In genomic region chr15:11287780-11288179, GRCm38 (mm10) we compare ENCODE assay signal across 23 mouse cellular contexts.
DNase-seq lines count a peak whose midpoint lies in the region; ATAC-seq and TF ChIP-seq lines count a peak whose summit lies in the region.
"Had no signal": no experiment of that assay in that cellular context is flagged by ENCODE, and none has a peak within 500 bp of the region (broad histone marks: within the 10 kb centered on the region; RNA-seq: fewer than 3 reads in every experiment).

No protein-coding gene starts in this region.

- intact Hi-C loops in gastrocnemius, adult 2 months (cut with DNase I), result no loop called here

- H3K36me3 ChIP-seq in hindbrain, embryonic 14.5 days (replicated peaks; ENCODE audit: control insufficient read depth, insufficient read depth), result no peaks in the 10 kb centered on the region
- no peaks in the 10 kb centered on the region for H3K36me3 ChIP-seq in hindbrain, embryonic 11.5 days (ENCODE audit: control insufficient read depth, insufficient read depth, low read length)
- no peaks in the 10 kb centered on the region for H3K36me3 ChIP-seq in limb, embryonic 14.5 days (ENCODE audit: control insufficient read depth, insufficient read depth, low read length)
- no peaks in the 10 kb centered on the region for H3K36me3 ChIP-seq in limb, embryonic 10.5 days
- no peaks in the 10 kb centered on the region for H3K36me3 ChIP-seq in neural tube, embryonic 15.5 days
- H3K36me3 ChIP-seq: embryonic facial prominence, embryonic 13.5 days; forebrain, embryonic 10.5 days; forebrain, embryonic 15.5 days; limb, embryonic 13.5 days; liver, embryonic 12.5 days; midbrain, embryonic 10.5 days; midbrain, embryonic 15.5 days had no signal

- DNase-seq in gastrocnemius, adult 2 months, result peak; percentile 35
- DNase-seq in gastrocnemius, adult 18-20 months (ENCODE audit: low spot score), result no peak
- no peak for DNase-seq in hindbrain, embryonic 14.5 days (ENCODE audit: low spot score)
- no peak for DNase-seq in hindbrain, embryonic 11.5 days (ENCODE audit: low spot score)
- peak; percentile 8 for DNase-seq in limb, embryonic 14.5 days (ENCODE audit: low spot score)
- no peak for DNase-seq in limb, embryonic 10.5 days (ENCODE audit: low spot score)
- DNase-seq: cerebellum, adult 8-10 months; kidney, adult 11 months; kidney, postnatal 14 days; layer of hippocampus, adult 9-11 months; liver, postnatal 0 days; thymus, adult 2 months; thymus, postnatal 36 days had no signal

- no peaks in the 10 kb centered on the region for H3K9me3 ChIP-seq in hindbrain, embryonic 14.5 days (ENCODE audit: control insufficient read depth, low read length)
- no peaks in the 10 kb centered on the region for H3K9me3 ChIP-seq in hindbrain, embryonic 11.5 days (ENCODE audit: control insufficient read depth, low read length)
- H3K9me3 ChIP-seq in limb, embryonic 14.5 days (ENCODE audit: control insufficient read depth, low read length), result no peaks in the 10 kb centered on the region
- H3K9me3 ChIP-seq in limb, embryonic 10.5 days (replicated peaks), result no peaks in the 10 kb centered on the region
- H3K9me3 ChIP-seq in neural tube, embryonic 15.5 days (replicated peaks), result no peaks in the 10 kb centered on the region
- H3K9me3 ChIP-seq: embryonic facial prominence, embryonic 13.5 days; forebrain, embryonic 10.5 days; forebrain, embryonic 15.5 days; limb, embryonic 13.5 days; liver, embryonic 12.5 days; midbrain, embryonic 10.5 days; midbrain, embryonic 15.5 days had no signal

- no peak for TF ChIP-seq POLR2A in limb, embryonic 14.5 days (IDR thresholded peaks at IDR 0.05; ENCODE audit: borderline replicate concordance, extremely low read depth, insufficient read depth, insufficient read length)

- ATAC-seq in hindbrain, embryonic 14.5 days (ENCODE audit: low FRiP score), result peak; percentile 43; the same call in 1 of the 2 replicates
- no peak for ATAC-seq in hindbrain, embryonic 11.5 days (ENCODE audit: low FRiP score)
- no peak for ATAC-seq in limb, embryonic 14.5 days (ENCODE audit: low FRiP score, low read depth)
- ATAC-seq in neural tube, embryonic 15.5 days (ENCODE audit: low FRiP score), result peak; percentile 71
- ATAC-seq: CD4-positive, CD25-positive, alpha-beta regulatory T cell, adult 4 months; forebrain, embryonic 15.5 days; inflammation-experienced regulatory T-cells, adult 6 months; liver, embryonic 12.5 days; liver, postnatal 0 days; midbrain, embryonic 15.5 days had no signal

- no peak overlapping the region for H3K9ac ChIP-seq in hindbrain, embryonic 14.5 days
- no peak overlapping the region for H3K9ac ChIP-seq in hindbrain, embryonic 11.5 days (ENCODE audit: low read depth, low read length)
- H3K9ac ChIP-seq in limb, embryonic 14.5 days (ENCODE audit: low read depth, low read length, severe bottlenecking), result no peak overlapping the region
- H3K9ac ChIP-seq in neural tube, embryonic 15.5 days (replicated peaks), result no peak overlapping the region
- H3K9ac ChIP-seq: embryonic facial prominence, embryonic 13.5 days; forebrain, embryonic 15.5 days; limb, embryonic 13.5 days; liver, embryonic 12.5 days; liver, postnatal 0 days; midbrain, embryonic 15.5 days had no signal

- no peak overlapping the region for H3K4me2 ChIP-seq in hindbrain, embryonic 14.5 days (replicated peaks)
- H3K4me2 ChIP-seq in hindbrain, embryonic 11.5 days (replicated peaks; ENCODE audit: low read depth, low read length), result no peak overlapping the region
- H3K4me2 ChIP-seq in limb, embryonic 14.5 days (replicated peaks; ENCODE audit: low read depth, low read length, severe bottlenecking), result no peak overlapping the region
- no peak overlapping the region for H3K4me2 ChIP-seq in neural tube, embryonic 15.5 days
- H3K4me2 ChIP-seq: embryonic facial prominence, embryonic 13.5 days; forebrain, embryonic 15.5 days; limb, embryonic 13.5 days; liver, embryonic 12.5 days; midbrain, embryonic 15.5 days had no signal

- TF ChIP-seq CTCF in gastrocnemius, adult 2 months (IDR thresholded peaks at IDR 0.05), result no peak

- 68% methylated on average over 3 of the region's 3 CpGs for WGBS in hindbrain, embryonic 14.5 days
- WGBS in hindbrain, embryonic 11.5 days, result 78% methylated on average over 3 of the region's 3 CpGs
- WGBS in limb, embryonic 14.5 days, result 82% methylated on average over 3 of the region's 3 CpGs
- WGBS in limb, embryonic 10.5 days, result 92% methylated on average over 3 of the region's 3 CpGs
- WGBS in neural tube, embryonic 15.5 days, result 48% methylated on average over 3 of the region's 3 CpGs

- no peaks in the 10 kb centered on the region for H3K27me3 ChIP-seq in hindbrain, embryonic 14.5 days (ENCODE audit: control insufficient read depth, insufficient read depth, low read length)
- H3K27me3 ChIP-seq in hindbrain, embryonic 11.5 days (ENCODE audit: control insufficient read depth, insufficient read depth, low read length), result no peaks in the 10 kb centered on the region
- H3K27me3 ChIP-seq in limb, embryonic 14.5 days (ENCODE audit: control insufficient read depth, insufficient read depth, low read length), result no peaks in the 10 kb centered on the region
- no peaks in the 10 kb centered on the region for H3K27me3 ChIP-seq in limb, embryonic 10.5 days (ENCODE audit: low read depth, poor library complexity, severe bottlenecking)
- no peaks in the 10 kb centered on the region for H3K27me3 ChIP-seq in neural tube, embryonic 15.5 days (replicated peaks)
- H3K27me3 ChIP-seq: embryonic facial prominence, embryonic 13.5 days; forebrain, embryonic 15.5 days; limb, embryonic 13.5 days; liver, embryonic 12.5 days; midbrain, embryonic 15.5 days had no signal

- no peaks in the 10 kb centered on the region for H3K4me1 ChIP-seq in hindbrain, embryonic 14.5 days (replicated peaks; ENCODE audit: control insufficient read depth, insufficient read depth, low read length)
- H3K4me1 ChIP-seq in hindbrain, embryonic 11.5 days (replicated peaks; ENCODE audit: control insufficient read depth, insufficient read depth, low read length), result no peaks in the 10 kb centered on the region
- H3K4me1 ChIP-seq in limb, embryonic 14.5 days (ENCODE audit: control insufficient read depth, insufficient read depth, low read length), result no peaks in the 10 kb centered on the region; the same call in 1 of the 2 replicates
- H3K4me1 ChIP-seq in limb, embryonic 10.5 days, result no peaks in the 10 kb centered on the region
- H3K4me1 ChIP-seq in neural tube, embryonic 15.5 days, result no peaks in the 10 kb centered on the region
- H3K4me1 ChIP-seq: embryonic facial prominence, embryonic 13.5 days; forebrain, embryonic 10.5 days; forebrain, embryonic 15.5 days; liver, embryonic 12.5 days; midbrain, embryonic 10.5 days; midbrain, embryonic 15.5 days had no signal

- no peak overlapping the region for H3K4me3 ChIP-seq in gastrocnemius, adult 2 months
- H3K4me3 ChIP-seq in hindbrain, embryonic 14.5 days (replicated peaks; ENCODE audit: low read length), result no peak overlapping the region
- no peak overlapping the region for H3K4me3 ChIP-seq in hindbrain, embryonic 11.5 days (ENCODE audit: low read depth, low read length)
- H3K4me3 ChIP-seq in limb, embryonic 14.5 days (replicated peaks; ENCODE audit: low read length), result no peak overlapping the region
- no peak overlapping the region for H3K4me3 ChIP-seq in limb, embryonic 10.5 days
- no peak overlapping the region for H3K4me3 ChIP-seq in neural tube, embryonic 15.5 days (replicated peaks)
- H3K4me3 ChIP-seq: embryonic facial prominence, embryonic 13.5 days; forebrain, embryonic 10.5 days; forebrain, embryonic 15.5 days; limb, embryonic 13.5 days; liver, embryonic 12.5 days; midbrain, embryonic 10.5 days; midbrain, embryonic 15.5 days had no signal

- H3K27ac ChIP-seq in gastrocnemius, adult 2 months, result no peak overlapping the region
- no peak overlapping the region for H3K27ac ChIP-seq in hindbrain, embryonic 14.5 days
- no peak overlapping the region for H3K27ac ChIP-seq in hindbrain, embryonic 11.5 days (ENCODE audit: low read depth, low read length)
- H3K27ac ChIP-seq in limb, embryonic 14.5 days (replicated peaks; ENCODE audit: low read depth, low read length), result no peak overlapping the region
- no peak overlapping the region for H3K27ac ChIP-seq in limb, embryonic 10.5 days
- no peak overlapping the region for H3K27ac ChIP-seq in neural tube, embryonic 15.5 days (replicated peaks)
- H3K27ac ChIP-seq: embryonic facial prominence, embryonic 13.5 days; forebrain, embryonic 10.5 days; forebrain, embryonic 15.5 days; limb, embryonic 13.5 days; liver, embryonic 12.5 days; midbrain, embryonic 10.5 days; midbrain, embryonic 15.5 days had no signal

Comparison
In these comparisons a context has a peak if more than half of its experiments do, and no peak if none do; other contexts are left out.
1. DNase-seq: peak in gastrocnemius, adult 2 months (single experiment) and limb, embryonic 14.5 days (single experiment); none in gastrocnemius, adult 18-20 months (single experiment), hindbrain, embryonic 14.5 days (single experiment), hindbrain, embryonic 11.5 days (single experiment) and limb, embryonic 10.5 days (single experiment).
2. ATAC-seq: peak in hindbrain, embryonic 14.5 days (single experiment) and neural tube, embryonic 15.5 days (single experiment); none in hindbrain, embryonic 11.5 days (single experiment) and limb, embryonic 14.5 days (single experiment).